ENCODE assay signal across 27 mouse cellular contexts in genomic region chr11:56932766-56933165, GRCm38 (mm10).
"Had no signal": no experiment of that assay in that cellular context is flagged by ENCODE, and none has a peak within 500 bp of the region (broad histone marks: within the 10 kb centered on the region; RNA-seq: fewer than 3 reads in every experiment).

No protein-coding gene starts in this region.

- H3K9me3 ChIP-seq: embryonic facial prominence, embryonic 10.5 days; embryonic facial prominence, embryonic 12.5 days; embryonic facial prominence, embryonic 13.5 days; embryonic facial prominence, embryonic 15.5 days; forebrain, embryonic 10.5 days; forebrain, embryonic 12.5 days; forebrain, embryonic 13.5 days; forebrain, embryonic 15.5 days had no signal

- H3K4me3 ChIP-seq: embryonic facial prominence, embryonic 10.5 days; embryonic facial prominence, embryonic 12.5 days; embryonic facial prominence, embryonic 13.5 days; embryonic facial prominence, embryonic 15.5 days; erythroblast, embryonic 14.5 days; forebrain, embryonic 10.5 days; forebrain, embryonic 12.5 days; forebrain, embryonic 13.5 days; forebrain, embryonic 15.5 days; gastrocnemius, adult 2 months; heart, adult 2 months had no signal

- H3K4me1 ChIP-seq: embryonic facial prominence, embryonic 10.5 days; embryonic facial prominence, embryonic 12.5 days; embryonic facial prominence, embryonic 13.5 days; embryonic facial prominence, embryonic 15.5 days; forebrain, embryonic 10.5 days; forebrain, embryonic 12.5 days; forebrain, embryonic 13.5 days; forebrain, embryonic 15.5 days had no signal

- DNase-seq: cerebellum, adult 18-20 months; cerebellum, adult 2 months; cerebellum, adult 8-10 months; cerebellum, adult 9-10 months; cerebellum, adult 9-11 months; cerebellum, postnatal 14 days; cerebellum, postnatal 25 days; cerebellum, postnatal 36 days; forebrain, postnatal 0 days; gastrocnemius, adult 2 months; gastrocnemius, postnatal 10 days; gastrocnemius, postnatal 14 days; gastrocnemius, postnatal 25 days; gastrocnemius, postnatal 36 days; heart, adult 11 months; heart, adult 18-20 months; heart, adult 2 months had no signal

- ATAC-seq: forebrain, embryonic 13.5 days; forebrain, embryonic 14.5 days; forebrain, embryonic 15.5 days; forebrain, postnatal 0 days had no signal

- H3K27ac ChIP-seq: embryonic facial prominence, embryonic 10.5 days; embryonic facial prominence, embryonic 12.5 days; embryonic facial prominence, embryonic 13.5 days; embryonic facial prominence, embryonic 15.5 days; forebrain, embryonic 10.5 days; forebrain, embryonic 12.5 days; forebrain, embryonic 13.5 days; forebrain, embryonic 15.5 days; gastrocnemius, adult 2 months; heart, adult 2 months had no signal

- H3K27me3 ChIP-seq: embryonic facial prominence, embryonic 12.5 days; embryonic facial prominence, embryonic 13.5 days; embryonic facial prominence, embryonic 15.5 days; forebrain, embryonic 12.5 days; forebrain, embryonic 13.5 days; forebrain, embryonic 15.5 days had no signal

- H3K4me2 ChIP-seq: embryonic facial prominence, embryonic 12.5 days; embryonic facial prominence, embryonic 13.5 days; embryonic facial prominence, embryonic 15.5 days; forebrain, embryonic 12.5 days; forebrain, embryonic 13.5 days; forebrain, embryonic 15.5 days had no signal

- H3K9ac ChIP-seq: embryonic facial prominence, embryonic 12.5 days; embryonic facial prominence, embryonic 13.5 days; embryonic facial prominence, embryonic 15.5 days; forebrain, embryonic 12.5 days; forebrain, embryonic 13.5 days; forebrain, embryonic 15.5 days; forebrain, postnatal 0 days had no signal

- H3K36me3 ChIP-seq: embryonic facial prominence, embryonic 10.5 days; embryonic facial prominence, embryonic 12.5 days; embryonic facial prominence, embryonic 13.5 days; embryonic facial prominence, embryonic 15.5 days; forebrain, embryonic 10.5 days; forebrain, embryonic 12.5 days; forebrain, embryonic 15.5 days had no signal
